Comparison of ENCODE assay signal across 25 mouse cellular contexts in the genomic region with DNA sequence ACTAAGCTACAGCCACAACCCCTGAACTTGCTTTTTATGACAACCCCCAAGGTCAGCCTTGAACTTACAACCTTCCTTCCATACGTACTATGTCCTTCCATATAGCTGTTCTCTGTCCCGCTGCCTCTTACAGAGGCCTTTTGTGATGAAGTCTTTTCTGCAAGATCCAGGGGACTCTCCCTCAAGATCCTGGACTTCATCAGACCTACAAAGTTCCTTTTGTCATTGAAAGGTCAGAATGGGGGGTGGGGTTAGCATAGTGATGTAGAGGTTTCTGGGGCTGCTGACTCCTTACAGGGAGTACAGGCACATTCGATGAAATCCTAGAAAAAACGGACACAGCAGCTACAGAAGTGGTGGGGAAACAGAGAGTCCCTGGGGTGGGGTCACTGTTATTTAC. TPM values are rescaled to one million over a fixed set of nuclear protein-coding genes. Genes with fewer than 3 reads are reported as not detected.
"Had no signal": no experiment of that assay in that cellular context is flagged by ENCODE, and none has a peak within 500 bp of the region (broad histone marks: within the 10 kb centered on the region; RNA-seq: fewer than 3 reads in every experiment).

No protein-coding gene starts in this region.

- DNase-seq: gastrocnemius, postnatal 14 days; gastrocnemius, postnatal 36 days; heart, adult 11 months; heart, adult 2 months; heart, postnatal 14 days; heart, postnatal 36 days; kidney, adult 2 months; kidney, adult 9 months; kidney, postnatal 14 days; kidney, postnatal 36 days; layer of hippocampus, adult 9-11 months; layer of hippocampus, postnatal 36 days; left cerebral cortex, postnatal 4 days had no signal

- H3K27ac ChIP-seq: heart, adult 2 months; heart, embryonic 13.5 days; heart, embryonic 15.5 days; hindbrain, embryonic 12.5 days; hindbrain, embryonic 14.5 days; intestine, embryonic 15.5 days; kidney, embryonic 15.5 days; kidney, postnatal 0 days; limb, embryonic 13.5 days; limb, embryonic 15.5 days; liver, embryonic 12.5 days had no signal

- H3K36me3 ChIP-seq: heart, embryonic 13.5 days; heart, embryonic 15.5 days; hindbrain, embryonic 12.5 days; intestine, embryonic 15.5 days; kidney, embryonic 15.5 days; limb, embryonic 13.5 days; limb, embryonic 15.5 days; liver, embryonic 12.5 days had no signal

- H3K4me3 ChIP-seq: heart, adult 2 months; heart, embryonic 13.5 days; heart, embryonic 15.5 days; hindbrain, embryonic 12.5 days; intestine, embryonic 15.5 days; kidney, embryonic 15.5 days; limb, embryonic 13.5 days; limb, embryonic 15.5 days; liver, embryonic 12.5 days had no signal

- H3K27me3 ChIP-seq: hindbrain, embryonic 12.5 days; intestine, embryonic 15.5 days; kidney, embryonic 15.5 days; limb, embryonic 13.5 days; limb, embryonic 15.5 days had no signal

- H3K4me1 ChIP-seq: heart, embryonic 13.5 days; intestine, embryonic 15.5 days; limb, embryonic 15.5 days had no signal

RNA-seq across cellular contexts. Expression of a gene that starts 6.3 kb away (rescaled TPM):
- polyA plus RNA-seq: heart, embryonic 13.5 days; heart, embryonic 15.5 days; heart, postnatal 0 days; hindbrain, embryonic 14.5 days; inflammation-experienced regulatory T-cells, adult 6 months; liver, embryonic 12.5 days had no signal
